Mouse (Mus musculus) adrenal gland, postnatal 4 days (tissue): ENCODE data around the gene Shc2. TPM values are rescaled to one million over a fixed set of nuclear protein-coding genes. Genes with fewer than 3 reads are reported as not detected.

Experiments used
- DNase-seq, 2 experiments: peaks; one replicate each; pipeline ENCODE4 v3.0.0; 2021 to 2022; ENCODE audit warnings: low spot score in 2 of 2, mixed read lengths in 2 of 2
- total RNA-seq, 2 experiments: library from RNA; stranded (reverse); gene quantifications; 2 replicates each; pipeline ENCODE4 v1.2.3; 2021

Gene Shc2
- total RNA-seq, 2 experiments from 2014 or later, result 8.9 to 13.3 TPM

GRCm38 (mm10) chr10:79668771-79669575 is 31.3 kb upstream of the Shc2 start, which contains the start of gene Tpgs1:
TSS of gene Tpgs1 (plus strand) at chr10:79669369.
- DNase-seq, result peak; percentile 69 to 79

- no peak for DNase-seq
These were observed 30.4 kb upstream of the Shc2 start for GRCm38 (mm10) chr10:79668076-79668475.

DNA sequence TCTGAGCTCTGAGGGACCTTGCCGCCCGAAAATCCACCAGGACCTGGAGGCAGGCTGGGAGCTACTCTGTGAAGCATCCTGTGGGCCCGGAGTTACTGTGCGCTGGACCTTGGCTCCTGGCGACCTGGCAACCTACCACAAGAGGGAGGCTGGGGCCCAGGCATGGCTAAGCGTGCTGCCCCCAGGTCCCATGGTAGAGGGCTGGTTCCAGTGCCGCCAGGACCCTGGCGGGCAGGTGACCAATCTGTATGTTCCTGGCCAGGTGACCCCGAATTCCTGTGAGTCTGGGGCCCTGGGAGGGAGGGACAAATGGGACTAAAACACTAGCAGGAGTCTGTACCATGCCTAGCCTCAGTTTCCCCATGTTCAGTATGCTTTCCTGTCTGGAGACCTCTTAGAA is 28.8 kb upstream of the Shc2 start:
- DNase-seq, result no peak

DNA sequence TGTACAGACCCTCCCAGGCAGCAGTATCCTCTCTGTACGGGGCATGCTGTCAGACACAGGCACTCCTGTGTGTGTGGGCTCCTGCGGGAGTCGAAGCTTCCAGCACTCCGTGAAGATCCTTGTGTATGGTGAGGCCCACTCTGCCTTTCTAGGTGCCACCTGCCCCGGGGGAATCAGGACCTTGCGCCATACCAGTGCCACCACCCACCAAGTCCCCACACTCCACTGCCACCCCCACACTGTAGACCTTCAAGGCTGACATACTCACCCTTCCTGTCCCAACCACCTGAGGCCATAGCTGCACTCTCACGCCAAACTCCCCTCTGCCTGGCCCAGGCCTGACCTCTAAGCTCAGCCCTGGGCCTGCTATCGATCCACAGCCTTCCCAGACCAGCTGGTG is 27.3 kb upstream of the Shc2 start:
- DNase-seq, result no peak

DNA sequence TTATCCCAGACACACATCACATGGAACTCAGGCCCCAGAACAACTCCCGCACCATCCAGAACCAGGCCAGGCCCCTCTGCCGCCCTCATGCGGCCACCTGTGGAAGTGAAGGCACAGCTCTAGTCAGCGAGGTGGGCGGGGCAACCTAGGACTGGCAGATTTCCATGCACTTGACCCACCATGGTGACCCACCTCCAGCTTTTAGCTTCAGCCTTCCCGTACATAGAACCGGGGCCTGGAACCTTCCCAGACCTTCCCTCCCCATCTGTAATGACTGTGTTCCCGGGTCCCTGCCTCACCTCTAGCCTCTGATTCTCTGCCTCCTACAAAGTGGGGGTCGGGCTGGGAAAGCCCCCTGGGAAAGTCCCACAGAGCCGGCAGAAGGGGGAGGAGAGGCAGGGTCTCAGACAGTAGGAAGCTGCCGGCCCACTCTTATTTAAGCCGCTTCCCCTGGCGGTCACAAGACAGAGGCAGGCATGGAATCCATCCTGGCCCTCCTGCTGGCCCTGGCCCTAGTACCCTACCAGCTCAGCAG is 26.5 kb upstream of the Shc2 start, which contains the start of gene Madcam1:
Gene Madcam1, plus strand, starts transcription at position 429 of the 535 bp plus-strand sequence.
- peak in 1 of 2 experiments; percentile 52 for DNase-seq

GRCm38 (mm10) chr10:79661861-79662260 is 24.1 kb upstream of the Shc2 start:
- DNase-seq, result no peak

- DNase-seq, result no peak
These were observed 22.6 kb upstream of the Shc2 start for GRCm38 (mm10) chr10:79660298-79660697.

DNA sequence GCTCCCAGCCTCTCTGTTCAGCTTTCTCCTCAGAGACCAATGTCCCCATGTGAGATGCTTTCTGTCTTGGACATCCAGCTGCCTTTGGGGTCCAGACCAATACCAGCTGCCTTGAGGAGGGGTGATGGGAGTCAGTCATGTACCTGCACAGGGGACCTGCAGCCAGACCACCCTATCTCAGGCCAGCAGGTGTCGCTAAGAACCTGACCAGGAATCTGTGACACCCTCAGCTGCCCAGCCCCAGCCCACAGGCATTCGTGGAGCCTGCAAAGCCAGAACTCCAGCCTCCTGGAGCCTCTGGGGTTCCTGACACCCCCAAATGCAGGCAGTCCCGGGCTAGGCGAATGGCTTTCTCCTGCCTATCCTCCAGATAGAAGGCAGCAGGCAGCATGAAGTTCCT is 21.1 kb upstream of the Shc2 start:
- DNase-seq, result no peak

- no peak for DNase-seq
These were observed 17.3 kb upstream of the Shc2 start for GRCm38 (mm10) chr10:79654946-79655395.

- no peak for DNase-seq
These were observed 15.1 kb upstream of the Shc2 start for GRCm38 (mm10) chr10:79652789-79653188.

- DNase-seq, result peak in 1 of 2 experiments; percentile 44
These were observed 11.5 kb upstream of the Shc2 start for GRCm38 (mm10) chr10:79649070-79649751.

DNA sequence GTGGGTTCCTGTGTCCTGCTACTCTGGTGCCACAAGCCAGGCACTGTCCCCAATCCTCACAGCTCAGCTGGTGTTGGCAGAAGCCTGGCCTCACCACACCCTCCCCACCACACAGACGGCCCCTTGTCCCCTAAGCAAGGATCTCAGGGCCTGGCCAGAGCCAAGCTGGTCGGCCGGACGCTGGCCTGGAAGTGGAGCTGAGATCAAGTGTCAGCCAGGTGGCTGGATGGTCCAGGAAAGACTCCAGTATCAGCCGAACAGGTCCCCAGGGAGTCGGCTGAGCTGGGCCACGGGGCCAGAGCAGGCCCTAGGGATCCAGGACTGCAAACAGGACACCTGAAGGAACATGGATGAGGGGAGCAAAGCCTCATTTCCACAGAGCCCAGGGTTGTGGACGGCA is 8.0 kb upstream of the Shc2 start, which contains the start of gene Odf3l2:
Gene Odf3l2, minus strand, starts transcription at position 28 of the 400 bp plus-strand sequence.
- DNase-seq, result no peak

DNA sequence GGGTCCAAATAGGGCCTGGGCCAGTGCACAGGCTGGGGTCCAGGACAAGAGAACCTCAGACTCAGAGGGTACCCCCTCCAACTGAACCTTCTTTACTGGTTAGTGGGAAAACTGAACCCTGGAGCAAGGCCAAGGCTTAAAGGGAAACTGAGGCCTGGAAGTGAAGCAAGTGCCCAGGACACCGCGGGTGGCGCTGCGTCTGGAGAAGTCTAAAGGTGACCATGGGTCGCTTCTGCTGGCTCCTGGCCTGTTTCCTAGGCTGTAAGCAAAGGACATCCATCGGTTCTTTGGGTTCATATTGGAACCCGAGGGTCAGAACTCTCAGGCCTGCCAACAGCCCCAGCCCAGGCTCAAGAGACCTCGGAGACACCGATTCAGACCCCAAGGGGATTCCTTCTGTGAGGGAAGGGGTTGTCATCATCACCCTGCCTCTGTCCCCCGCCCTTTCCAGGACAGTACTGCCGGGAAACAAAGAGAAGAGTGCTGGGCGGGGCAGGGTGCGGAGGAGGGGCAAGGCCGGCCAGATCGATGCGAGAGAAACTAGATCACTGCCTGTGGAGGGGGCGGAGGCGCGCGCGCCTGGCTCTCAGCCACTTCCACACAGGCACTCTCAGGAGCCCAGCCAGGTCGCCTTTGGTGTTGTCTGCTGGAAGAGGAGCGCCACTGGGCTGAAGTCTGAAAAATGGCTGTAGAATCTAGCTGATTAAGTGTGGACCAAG is 927 bp upstream of the Shc2 start:
- DNase-seq, result no peak

GRCm38 (mm10) chr10:79636287-79636686 is 1.4 kb downstream of the Shc2 start:
- DNase-seq, result no peak

DNA sequence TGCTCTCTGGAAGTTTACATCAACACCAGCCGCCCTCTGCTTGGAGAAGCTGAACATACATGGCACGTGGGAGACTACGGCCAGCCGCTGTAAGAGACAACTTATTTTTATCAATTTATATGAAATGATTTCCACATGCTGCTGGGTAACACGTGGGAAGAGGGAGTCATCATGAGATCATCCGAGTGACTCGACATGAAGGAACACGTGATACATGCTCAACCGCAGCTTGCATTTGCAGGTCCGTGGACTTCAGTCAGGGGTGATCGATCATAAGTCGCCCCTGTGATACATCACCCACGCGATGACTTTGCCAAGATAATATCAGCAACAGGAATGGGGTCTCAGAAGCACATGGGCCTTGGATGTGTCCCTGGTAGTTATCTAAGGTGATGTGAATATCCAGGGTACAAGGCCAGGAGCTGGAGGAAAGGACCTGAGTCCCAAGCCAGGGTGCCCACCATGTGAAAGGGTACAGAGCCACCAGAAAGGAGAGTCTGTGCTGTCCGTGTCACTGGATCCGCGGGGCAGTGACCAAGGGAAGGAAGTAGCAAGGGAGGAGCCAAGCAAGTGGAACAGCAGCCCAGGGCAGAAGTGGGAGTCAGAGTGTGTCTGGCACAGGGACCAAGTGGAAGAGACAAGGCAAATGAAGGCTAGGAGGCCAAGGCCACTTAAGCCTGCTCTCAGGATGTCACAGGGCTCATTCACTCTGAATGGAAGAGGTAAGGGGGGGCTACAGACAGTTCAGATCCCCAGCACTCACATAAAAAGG is 4.5 kb downstream of the Shc2 start:
- DNase-seq, result no peak

DNA sequence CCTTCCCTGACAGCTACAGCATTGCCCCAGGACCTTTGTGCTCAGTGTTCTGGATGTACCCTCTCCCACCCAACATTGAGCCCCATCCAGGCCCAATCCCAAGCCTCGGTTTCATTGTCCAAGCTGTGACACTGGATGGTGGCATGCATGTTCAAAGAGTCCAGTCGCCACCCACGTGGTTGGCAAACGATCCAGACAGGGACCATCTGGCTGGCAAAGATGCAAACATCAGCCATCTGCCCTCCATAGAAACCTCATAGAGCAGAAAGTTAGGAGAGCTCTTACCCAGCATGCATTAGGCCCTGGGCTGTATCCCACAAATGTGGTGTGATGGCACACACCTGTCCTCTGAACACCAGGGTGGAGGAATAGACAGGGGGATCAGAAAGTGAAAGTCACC is 6.3 kb downstream of the Shc2 start:
- no peak for DNase-seq

DNA sequence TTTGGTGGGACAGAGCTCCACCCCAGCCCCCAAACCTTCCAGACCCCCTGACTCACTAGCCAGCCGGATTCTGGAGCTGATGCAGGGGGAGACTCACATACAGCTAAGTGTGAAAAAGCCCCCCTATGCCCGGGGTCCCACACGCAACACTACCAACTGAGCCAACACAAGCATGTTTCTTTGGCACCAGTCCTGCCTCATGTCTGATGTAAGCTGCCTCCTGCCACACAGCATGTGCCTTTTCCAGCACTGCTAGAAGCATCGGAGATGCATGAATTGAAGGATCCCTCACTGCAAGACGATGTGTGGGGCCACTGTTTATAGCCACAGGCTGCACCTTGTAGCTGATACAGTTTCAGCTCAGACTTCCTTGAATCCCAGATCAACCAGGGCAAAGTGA is 9.3 kb downstream of the Shc2 start:
- DNase-seq, result no peak

DNA sequence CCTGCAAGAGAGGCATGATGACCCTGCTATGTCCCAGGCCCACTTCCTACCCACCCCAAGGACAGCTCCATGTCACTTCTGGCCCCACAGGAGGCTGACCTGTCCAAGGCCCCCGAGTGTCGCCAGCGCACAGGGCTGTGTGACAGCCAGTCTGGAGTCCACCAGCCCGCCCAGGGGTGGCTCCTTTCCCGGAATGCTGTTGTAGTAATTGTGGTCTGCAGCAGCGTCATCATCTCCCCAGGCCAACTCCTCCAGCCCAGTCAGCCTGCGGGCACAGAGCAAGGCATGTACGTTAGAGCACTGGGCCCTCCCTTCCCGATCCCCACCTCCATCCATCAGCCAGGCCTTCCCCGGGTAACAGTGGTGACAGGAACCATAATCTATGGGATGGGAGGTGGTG is 11.6 kb downstream of the Shc2 start:
- DNase-seq, result no peak

GRCm38 (mm10) chr10:79625398-79625797 is 12.3 kb downstream of the Shc2 start:
- no peak for DNase-seq

DNA sequence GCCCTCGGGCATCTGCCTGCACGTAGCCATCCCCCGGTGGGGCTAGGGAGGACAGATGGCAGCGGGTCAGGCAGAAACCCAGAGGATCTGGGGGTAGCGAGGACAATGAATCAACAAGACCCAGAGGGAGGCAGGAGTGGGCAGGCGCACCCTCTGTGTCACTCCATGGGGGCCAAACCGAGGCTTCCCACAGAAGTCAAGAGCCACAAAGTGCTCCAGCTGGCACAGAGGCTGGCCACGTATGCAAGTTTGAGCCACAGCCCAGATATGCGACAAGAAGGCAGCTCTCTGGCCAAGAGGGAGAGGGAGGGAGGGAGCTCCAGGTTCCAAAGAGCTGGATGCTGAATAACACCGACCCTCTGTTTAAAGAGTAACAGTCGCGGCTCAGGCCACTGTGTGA is 13.8 kb downstream of the Shc2 start:
- no peak for DNase-seq

- no peak for DNase-seq
These were observed 21.3 kb downstream of the Shc2 start for GRCm38 (mm10) chr10:79616376-79616775.
